Mouse (Mus musculus) gastrocnemius, adult 8-10 months (tissue): ENCODE measurements around the gene Xk. TPM values are rescaled to one million over a fixed set of nuclear protein-coding genes. Genes with fewer than 3 reads are reported as not detected.
A peak's percentile ranks its signal among the peaks of the same experiment; 100 is the strongest.
"Not testable (repeated sequence)": the region's sequence is repeated elsewhere in the genome, so short reads cannot be mapped to it uniquely, and the experiment has no call there.

Experiments used
- DNase-seq, 2 experiments: peaks; one replicate each; pipeline ENCODE4 v3.0.0; 2022; ENCODE audit warnings: low spot score in 2 of 2
- total RNA-seq, 4 experiments: library from RNA; stranded (reverse); gene quantifications; 2 replicates each; pipeline ENCODE4 v1.2.4; 2022

Xk gene
- total RNA-seq, 4 experiments from 2014 or later = 4.2 to 6.5 (median 5.0) TPM

- DNase-seq = not testable (repeated sequence)
Observed at GRCm38 (mm10) chrX:9316457-9316856, 43.9 kb downstream of the Xk start.

DNA sequence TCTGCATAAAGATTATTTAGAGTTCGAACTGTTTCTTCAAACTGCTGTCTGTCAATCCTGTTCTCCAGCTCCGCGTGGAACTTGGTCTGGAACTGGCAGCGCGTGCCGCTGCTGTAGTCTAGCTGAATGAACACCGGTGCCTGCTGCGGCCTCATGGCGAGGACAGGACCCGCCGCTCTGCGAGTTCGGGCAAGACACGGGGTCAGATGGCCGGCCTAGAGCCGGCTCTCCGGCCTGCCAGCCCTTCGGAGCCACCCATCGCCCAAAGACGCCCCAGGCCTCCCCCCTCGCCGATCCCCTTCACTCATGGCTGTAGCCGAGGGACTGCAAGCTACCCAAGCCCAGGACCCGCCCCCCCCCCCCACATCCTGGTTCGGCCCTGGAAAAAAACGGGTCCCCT, 55.4 kb downstream of the Xk start:
- not testable (repeated sequence) for DNase-seq

DNA sequence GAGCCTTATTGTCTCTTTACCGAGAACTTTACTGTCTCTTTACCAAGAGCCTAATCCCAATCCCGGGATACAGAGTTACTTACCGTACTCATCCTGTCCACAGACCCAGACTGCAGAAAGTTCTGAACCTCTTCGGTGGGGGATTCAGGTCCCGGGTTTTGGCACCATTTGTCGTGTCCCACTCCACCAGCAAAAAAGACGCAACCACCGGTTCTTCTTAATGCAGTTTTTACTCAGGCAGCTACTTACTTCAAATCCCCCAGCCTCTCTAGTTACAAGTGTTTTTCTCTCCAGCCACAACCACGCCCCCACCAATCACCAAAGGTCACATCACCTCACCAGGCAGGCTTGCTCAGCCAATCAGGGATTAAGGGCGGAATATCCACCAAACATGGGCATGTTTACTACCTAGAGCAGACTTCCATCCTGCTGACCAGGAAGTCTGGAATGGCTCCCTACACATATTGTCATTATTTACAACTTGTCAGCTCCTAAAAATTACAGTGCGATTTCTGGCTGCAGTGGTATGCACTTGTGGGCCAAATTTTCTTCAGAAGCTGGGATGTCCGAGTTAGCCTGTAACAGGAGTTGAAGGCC, 59.9 kb downstream of the Xk start:
- peak in 1 of 2 experiments; percentile 2 for DNase-seq

- peak in 1 of 2 experiments; percentile 23 for DNase-seq
Observed at GRCm38 (mm10) chrX:9333035-9333434, 60.5 kb downstream of the Xk start.

DNA sequence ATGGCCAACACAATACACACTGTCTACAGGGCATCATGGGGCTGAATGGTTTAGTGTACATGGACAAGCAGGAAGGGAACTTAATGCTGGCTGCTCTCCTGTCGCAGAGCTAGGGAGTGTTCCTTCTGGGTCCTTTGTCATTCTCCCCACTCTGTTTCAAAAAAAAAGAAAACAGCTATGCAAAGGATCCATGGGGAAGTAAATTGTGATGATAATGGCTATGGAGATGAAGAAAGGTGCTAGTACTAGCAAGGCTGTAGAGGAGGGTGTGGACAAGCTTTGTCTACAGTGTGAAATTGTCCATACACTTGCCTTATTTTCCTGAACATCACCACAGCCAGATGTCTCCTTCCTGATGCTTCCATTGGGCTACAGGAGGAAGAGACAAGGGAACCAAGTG, 62.4 kb downstream of the Xk start:
- not testable (repeated sequence) for DNase-seq

- not testable (repeated sequence) for DNase-seq
Observed at GRCm38 (mm10) chrX:9350327-9350726, 77.8 kb downstream of the Xk start, which contains the start of gene H2al1k. Gene H2al1k, plus strand, starts transcription at chrX:9350627.

Other genes with a start within 250 kb of the Xk start
- not detected for gene Fthl17e, start 239.3 kb upstream of the Xk start, total RNA-seq
- gene Fthl17f, start 209.7 kb upstream of the Xk start, total RNA-seq = not detected
- not detected for gene 4930402K13Rik, start 168.2 kb upstream of the Xk start, total RNA-seq
- gene Lancl3, start 72.9 kb upstream of the Xk start, total RNA-seq = under 1 TPM; 0.08 to 0.51 (median 0.17) TPM
- not detected for gene Gm14862, start 15.9 kb upstream of the Xk start, total RNA-seq
- gene H2al1m, start 11.0 kb downstream of the Xk start, total RNA-seq = 1 to 10 TPM in 1 of 4 experiments, not detected in 3; 1.2 TPM
- not detected for gene H2al1k, start 77.9 kb downstream of the Xk start, total RNA-seq
- gene Cybb, start 215.0 kb downstream of the Xk start, total RNA-seq = 1 to 10 TPM in 2 of 4 experiments, under 1 TPM in 2; 0.17 to 2.2 (median 1.0) TPM